Mouse (Mus musculus): Measurements from ENCODE around the gene BC049762.

Gene BC049762

DNA sequence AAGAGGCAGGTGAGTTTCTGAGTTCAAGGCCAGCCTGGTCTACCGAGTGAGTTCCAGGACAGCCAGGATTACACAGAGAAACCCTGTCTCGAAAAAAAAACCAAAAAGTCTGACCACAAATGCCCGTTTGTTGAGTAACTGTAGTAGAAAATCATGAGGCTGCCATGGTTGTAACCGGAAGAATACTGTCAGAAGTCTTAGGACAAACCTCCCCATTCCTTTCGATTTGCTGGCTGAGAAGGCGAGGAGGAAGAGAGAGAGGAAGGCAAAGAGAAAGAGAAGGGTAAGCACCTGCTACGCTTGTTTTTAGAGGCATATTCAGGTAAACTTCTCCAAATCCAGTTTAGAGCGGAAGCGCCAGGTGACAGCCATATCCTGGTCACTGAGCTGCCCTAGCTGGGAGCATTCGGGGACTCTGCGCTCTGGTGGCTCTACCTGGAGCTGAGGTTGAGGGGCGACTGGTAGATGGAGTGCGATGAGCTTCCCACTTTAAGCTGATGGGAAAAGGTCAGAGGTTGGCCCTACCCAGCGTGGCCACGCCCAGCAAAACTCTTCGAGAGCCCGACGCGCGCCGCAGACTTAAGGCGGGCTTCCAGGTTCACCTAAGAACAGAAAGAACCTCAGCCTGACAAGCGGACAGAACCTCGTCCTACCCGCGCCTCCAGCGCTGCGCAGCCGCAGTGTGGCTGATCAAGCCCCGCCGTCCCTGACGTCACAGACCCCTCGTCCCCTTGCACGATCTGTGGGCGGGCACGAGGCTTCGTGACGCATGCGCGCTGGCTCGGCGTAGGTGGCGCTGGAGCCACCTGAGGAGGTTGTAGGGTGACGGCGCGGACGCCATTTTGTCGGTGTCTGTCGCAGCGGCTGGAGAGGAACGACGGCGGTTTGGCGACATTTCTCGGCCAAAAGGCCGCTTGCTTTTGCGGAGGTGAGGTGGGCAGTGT, at the start of gene BC049762:
Gene BC049762 (minus strand): TSS at position 705 of the 944 bp plus-strand sequence.
- peak; percentile 99 for DNase-seq (ENCODE audit: low spot score in 2 of 2)

DNA sequence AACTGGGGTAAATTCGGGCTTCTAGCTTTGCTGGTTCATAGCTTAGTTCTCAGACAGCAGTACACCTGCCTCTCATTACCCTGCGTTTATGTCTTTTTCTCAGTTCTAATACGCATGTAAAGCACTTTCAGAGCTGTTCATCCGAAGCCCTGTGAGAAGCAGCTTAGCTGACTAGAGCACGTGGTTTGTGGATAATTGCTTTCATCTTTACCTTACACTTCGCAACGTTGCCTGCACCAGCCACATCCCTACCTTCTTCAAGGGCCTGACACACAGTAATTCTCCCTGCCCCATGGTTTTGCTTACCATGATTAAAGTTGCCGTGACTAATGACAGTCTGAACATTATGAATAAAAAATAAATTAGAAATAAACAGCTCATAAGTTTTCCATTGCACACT, 49.0 kb upstream of the BC049762 start:
- no peak for DNase-seq (ENCODE audit: low spot score in 2 of 2)

DNA sequence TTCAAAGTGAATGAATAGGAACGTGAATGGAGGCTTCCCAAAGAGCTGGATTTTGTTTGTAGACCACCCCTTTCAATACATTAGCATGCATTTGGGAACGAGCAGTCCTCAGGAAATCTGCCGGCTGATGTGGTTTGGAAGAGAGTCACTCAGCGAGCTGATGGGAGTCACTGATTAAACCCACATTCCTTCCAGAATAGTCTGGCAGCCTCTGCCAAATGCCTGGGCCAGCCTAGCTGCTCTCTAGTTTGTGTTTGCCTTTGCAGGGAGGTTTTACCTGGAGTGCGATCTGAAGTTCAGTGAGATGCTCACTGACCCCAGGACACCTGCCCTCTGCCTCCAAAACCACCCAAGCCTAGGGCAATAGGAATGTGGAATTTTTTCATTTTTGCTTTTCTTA, 45.5 kb upstream of the BC049762 start:
- DNase-seq (ENCODE audit: low spot score in 2 of 2), result no peak

DNA sequence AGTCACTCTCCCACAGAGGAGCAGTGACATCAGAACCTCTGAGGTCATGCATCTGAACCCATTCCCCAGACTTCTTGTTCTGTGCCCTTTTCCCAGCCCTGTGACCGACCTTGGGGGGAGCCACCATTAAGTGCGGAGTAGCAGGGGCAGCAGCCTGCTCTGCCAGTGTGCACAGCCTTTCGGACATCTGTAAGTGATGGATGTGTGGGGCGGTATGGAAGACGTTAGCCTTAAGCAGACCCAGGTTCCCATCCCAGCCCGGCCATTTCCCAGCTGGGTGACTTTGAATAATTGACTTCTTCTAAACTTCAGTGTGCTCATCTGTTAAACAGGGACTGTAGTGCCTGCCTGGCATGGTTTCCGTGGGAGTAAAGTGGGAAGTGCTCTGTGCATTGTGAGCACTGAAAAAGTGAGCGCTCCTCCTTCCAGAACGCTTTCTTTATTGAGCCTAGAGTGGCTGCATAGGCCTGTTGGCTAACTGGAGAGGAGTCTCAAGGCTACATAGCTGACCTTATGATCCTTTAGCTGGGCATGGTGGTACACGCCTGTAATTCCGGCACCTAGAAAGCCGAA, 41.2 kb upstream of the BC049762 start:
- peak; percentile 26 to 41 for DNase-seq (ENCODE audit: low spot score in 2 of 2)

DNA sequence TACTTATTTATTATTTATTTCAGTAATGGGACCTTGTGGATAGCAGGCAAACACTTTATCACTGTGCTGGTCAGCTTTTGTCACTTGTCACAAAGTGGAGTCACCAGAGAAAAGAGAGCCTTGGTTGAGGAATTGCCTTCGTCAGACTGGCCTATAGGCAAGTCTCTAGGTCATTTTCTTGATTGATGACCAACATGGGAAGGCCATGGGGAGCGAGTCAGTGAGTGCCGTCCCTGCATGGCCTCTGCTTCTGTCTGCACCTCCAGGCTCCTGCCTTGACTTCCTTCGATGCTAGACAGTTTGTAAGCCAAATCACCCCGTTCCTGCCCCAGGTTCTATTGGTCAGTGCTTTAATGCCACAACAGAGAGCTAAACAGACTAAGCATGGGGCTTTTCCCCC, 39.5 kb upstream of the BC049762 start:
- DNase-seq (ENCODE audit: low spot score in 2 of 2), result no peak

DNA sequence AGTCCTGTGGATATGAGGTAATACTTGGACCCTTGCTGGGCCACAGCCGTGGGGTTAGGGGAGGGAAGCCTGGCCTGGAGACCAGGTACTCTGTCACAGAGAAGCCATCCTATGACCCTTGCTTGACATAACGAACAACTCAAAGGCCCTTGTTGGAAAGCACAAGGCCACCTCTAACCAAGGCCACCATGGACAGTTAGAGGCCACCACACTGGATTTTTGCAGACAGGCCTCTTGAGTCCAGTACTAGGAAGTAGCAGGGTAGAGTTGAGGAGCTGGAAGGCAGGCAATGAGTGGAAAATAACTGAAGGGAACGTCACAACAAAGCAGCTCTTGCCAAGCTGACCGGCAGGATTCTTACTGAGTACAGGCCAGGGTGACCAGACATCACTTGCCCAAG, 35.8 kb upstream of the BC049762 start:
- no peak for DNase-seq (ENCODE audit: low spot score in 2 of 2)

DNA sequence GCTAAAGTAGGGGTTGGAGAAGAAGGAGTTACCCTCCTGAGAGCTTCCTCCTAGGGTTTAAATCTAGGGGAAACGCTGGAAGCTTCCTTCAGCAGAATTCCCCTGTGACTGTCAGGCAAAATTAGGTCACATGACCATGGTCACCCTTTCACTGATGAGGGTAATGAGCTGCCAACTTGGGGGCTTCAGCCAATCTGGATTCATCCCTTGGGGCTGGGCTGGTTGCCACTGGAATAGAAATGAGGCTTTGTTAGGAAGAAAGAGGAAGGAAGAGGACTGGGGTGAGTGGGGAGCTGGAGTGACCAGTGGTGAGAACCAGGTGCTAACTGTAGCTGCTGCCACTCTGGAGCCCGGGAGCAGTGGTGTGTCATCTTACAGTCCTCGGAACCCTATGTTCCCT, 32.9 kb upstream of the BC049762 start:
- DNase-seq (ENCODE audit: low spot score in 2 of 2), result no peak

DNA sequence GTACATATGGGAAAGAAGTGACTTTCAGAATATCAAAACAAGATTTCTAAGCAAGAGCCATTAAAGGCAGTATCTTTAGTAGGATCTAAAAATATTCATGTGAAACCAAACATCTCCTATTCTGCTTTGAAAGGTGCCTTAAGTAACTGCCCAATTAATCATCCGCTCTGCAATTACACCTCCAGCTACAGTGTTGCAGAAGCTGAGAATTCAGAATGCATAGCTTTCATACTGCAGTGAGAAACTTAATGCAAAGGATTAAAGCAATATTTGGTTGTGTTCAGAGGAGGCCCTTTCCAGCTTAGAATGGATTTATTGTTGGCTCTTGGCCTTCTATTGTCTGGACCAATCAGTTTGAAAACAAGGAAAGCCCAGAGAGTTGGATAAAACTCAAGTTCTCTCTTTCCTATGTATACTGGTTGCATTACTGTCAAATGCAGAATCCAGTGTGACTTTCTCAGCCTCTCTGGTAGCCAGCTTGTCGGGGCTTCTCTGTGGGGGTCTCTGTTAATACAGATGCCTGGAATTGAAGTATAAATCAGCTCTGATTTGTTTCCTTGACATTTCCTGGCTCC, 31.2 kb upstream of the BC049762 start:
- DNase-seq (ENCODE audit: low spot score in 2 of 2), result no peak

DNA sequence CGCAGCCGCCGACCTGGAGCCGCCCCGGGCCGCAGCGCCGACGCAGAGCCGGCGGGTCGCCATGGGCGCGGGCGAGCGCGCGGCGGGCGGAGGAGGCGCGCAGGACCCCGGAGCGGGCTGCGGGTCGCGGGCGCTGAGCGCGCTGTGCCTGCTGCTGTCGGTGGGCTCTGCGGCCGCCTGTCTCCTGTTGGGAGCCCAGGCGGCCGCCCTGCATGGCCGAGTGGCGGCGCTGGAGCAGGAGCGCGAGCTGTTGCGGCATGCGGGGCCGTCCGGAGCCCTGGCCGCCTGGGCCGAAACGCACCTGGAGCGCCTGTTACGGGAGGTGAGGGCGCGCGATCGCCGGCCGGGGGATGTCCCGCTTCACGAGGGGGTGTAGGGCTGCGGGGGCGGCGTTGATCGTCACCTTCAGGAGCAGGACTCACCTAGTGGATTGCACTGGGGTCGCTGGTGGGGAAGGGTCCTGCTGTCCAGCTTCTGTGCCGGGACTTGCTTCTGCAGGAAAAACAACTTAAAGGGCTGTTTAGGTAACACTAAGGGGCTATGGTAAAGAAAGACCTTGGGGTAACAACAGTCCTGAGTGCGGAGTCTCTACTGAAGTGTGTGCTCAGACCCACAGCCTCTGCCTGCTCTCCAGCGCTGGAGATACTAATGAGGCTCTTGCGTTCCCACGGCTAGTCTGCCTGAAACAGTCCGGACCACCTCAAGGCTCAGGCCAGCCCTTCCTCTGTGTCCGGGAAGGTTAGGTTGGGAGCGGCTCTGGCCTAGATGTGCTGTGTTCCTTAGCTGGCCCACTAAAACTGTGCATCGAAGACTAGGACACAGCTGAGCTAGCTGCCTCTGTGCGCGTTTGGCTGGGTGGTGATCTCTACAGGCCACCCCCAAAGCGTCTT, 27.5 kb upstream of the BC049762 start:
- DNase-seq (ENCODE audit: low spot score in 2 of 2), result no peak

DNA sequence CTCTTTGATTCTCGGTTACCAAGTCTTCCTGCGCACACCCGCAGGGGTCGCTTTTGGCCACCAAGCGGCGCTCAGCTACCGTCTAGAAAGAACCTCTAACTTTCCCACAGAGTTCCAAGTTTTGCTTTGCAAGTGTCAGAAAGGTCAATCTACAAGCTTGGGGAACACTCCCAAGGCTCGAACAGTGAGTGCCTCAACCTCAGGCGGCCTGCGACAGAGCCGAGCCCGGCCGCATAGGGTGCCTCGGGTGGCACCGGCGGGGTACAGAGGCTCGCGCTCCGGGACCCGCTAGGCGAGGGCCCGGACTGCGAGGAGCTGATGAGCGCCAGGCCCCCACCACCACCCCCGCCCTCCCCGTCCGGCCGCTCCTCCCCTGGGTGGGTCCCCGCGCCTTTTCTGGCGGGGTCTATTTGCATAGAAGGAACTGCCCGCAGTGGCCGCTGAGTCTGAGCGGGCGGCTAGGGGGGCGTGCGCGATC, 26.8 kb upstream of the BC049762 start, which contains the start of gene Col23a1:
Gene Col23a1 (plus strand): TSS at position 357 of the 478 bp plus-strand sequence.
- DNase-seq (ENCODE audit: low spot score in 2 of 2), result peak; percentile 60 to 70

DNA sequence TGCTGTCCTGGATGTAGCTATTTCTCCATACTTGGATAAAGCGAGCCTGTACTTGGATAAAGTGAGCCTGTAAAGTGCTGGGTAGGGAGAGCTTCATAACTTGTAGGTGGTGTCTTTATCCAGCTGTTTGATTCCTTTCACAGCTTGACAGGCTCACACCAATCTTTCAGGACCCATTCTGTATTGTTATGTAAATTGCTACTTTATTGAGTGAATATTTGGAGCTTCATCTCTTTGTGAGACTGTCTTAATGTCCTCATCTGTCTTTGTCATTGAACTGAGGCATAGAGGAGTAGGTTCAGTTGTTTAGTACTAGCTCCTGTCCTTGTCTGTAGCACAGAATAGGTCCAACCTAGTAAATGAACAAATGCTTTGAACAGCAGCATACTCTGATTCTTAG, 11.6 kb upstream of the BC049762 start:
- no peak for DNase-seq (ENCODE audit: low spot score in 2 of 2)

DNA sequence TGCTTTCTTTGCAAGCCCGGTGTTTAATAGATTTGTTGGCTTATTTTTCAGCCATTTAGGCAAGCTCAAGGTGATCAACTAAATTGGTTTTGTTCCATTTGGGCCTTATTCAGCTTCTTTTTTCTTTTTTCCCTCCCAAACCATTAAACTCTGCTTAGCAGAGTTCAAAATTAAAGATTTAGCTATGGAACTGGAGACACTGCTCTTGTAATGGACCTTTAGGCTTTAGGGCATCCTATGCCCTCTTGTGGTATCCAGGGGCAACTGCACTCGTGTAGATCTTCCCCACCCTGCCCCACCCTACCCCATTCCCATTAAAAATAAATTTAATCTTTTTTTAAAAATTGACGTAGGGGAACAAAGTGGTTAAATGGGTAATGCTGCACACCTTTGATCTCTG, 2.5 kb upstream of the BC049762 start:
- no peak for DNase-seq (ENCODE audit: low spot score in 2 of 2)

DNA sequence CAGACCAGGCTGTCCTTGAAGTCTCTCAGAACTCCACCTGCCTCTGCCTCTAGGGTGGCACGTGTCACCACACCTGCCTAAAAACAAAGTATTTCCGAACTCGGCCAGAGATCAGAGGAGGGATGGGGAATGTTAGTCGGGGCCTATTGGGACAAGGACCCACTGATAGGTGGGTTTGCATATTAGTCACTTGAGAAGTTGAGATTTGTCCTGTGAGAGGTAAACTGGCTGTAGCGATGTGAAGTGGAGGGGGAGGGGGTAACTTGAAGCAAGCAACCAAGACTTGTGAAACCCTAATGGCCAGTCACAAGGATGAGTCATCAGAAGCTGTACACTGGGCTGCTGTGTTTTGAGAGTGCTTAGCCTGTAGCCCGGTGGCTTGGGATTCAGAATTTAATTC, 1.5 kb upstream of the BC049762 start:
- no peak for DNase-seq (ENCODE audit: low spot score in 2 of 2)

DNA sequence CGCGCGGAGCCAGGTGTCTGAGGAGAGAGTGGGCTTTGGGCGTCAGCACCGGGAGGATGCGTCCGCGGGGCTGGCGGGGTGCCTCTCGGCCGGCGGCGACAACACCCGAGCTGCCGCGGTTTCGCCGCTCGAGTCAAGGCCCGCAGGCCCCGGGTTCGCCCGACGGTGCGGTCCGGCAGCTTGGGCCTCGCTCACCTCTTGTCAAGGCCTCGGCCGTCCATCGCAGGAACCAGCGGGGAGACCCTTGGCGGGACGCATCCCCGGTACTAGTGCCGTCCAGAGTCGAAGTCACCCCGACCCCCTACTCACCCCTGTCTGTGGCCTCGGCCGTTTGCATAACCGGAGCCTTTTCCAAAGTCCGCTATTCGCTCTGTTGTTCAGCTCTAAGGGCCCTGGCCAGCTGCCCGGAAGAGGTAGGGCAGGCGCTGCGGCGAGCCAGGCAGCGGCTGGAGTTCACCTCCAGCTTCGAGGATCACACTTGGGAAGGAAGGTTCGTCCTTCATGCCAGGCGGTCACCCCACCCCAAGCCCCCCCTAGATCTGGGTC, 513 bp upstream of the BC049762 start:
- peak in 1 of 2 experiments; percentile 53 for DNase-seq (ENCODE audit: low spot score in 2 of 2)

DNA sequence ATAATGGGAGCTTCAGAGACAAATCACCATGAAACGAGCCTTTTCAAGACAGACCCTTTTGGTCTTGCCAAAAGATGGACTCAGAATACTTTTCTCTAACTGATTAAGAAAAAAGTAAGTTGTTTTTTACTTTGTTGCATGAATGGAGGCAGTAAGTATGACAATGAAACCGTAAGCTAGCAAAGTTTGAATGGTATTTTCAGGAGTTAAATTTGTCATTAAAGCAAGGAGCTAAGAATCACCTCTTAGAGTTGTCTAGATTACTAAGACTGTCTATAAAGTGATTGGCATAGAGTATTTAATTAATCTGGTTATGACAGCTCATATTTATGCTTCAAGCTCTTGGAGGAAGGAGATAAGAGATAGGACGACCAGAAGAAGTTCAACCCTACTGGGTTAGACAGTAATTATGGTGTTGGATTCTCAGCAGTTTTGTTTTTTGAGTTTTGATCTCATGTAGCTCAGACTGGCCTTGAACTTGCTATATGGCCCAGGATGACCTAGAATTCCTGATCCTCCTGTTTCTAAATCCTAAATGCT, 1.1 kb downstream of the BC049762 start, which contains the start of gene Clk4:
Gene Clk4 (plus strand): TSS at position 51 of the 540 bp plus-strand sequence.
- DNase-seq (ENCODE audit: low spot score in 2 of 2), result no peak

DNA sequence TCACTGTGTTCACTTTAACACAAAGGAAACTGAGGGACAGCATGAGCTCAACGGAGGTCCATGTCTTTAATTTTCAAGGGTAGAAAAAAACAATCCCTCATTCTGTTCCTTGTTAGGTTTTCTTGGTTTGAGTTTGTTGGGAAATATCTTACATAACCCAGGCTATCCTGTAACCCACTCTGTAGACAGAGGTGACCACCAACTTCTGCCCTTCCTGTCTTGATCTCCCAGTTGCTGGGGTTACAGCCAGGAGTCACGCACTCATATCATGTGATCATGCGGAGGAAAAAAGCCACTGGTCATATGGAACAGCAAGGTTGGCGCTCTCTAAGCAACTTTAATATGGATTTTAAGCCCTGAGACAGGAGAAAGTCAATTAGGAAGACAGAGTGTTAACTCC, 5.8 kb downstream of the BC049762 start:
- no peak for DNase-seq (ENCODE audit: low spot score in 2 of 2)

DNA sequence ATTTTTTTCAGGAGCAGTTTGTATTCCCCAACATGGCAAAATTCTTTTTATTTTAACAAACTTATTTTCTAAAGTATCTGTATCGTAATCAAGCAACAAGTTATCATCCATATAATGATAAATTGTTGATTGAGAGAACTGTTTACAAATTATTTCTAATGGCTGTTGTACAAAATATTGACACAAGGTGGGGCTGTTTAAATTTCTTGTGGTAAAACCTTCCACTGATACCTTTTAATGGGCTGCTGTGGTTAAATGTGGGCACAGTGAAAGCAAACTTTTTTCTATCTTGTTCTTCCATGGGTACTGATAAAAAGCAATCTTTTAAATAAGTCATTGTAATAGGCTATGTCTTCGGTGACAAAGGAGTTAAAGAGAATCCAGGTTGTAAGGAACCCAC, 19.9 kb downstream of the BC049762 start:
- no peak for DNase-seq (ENCODE audit: low spot score in 2 of 2)

DNA sequence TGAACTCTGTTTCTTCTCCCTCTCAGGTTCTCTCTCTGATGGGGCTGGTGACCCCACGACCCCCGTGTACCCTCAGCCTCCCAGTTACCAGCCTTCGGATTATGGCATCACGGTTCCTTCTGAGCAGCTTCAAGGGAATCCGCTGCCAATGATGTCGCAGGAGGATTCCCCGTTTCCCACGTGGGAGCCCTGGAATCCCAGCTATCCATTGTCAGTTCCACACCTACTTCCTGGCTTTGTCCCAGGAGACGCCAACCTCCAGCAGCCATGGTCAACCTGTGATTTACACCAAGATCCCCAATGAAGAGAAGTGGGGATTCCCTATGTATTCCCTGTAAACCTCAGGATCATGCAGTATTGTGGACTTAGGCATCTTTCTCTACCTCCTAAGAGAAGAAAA, 28.2 kb downstream of the BC049762 start:
- DNase-seq (ENCODE audit: low spot score in 2 of 2), result no peak

DNA sequence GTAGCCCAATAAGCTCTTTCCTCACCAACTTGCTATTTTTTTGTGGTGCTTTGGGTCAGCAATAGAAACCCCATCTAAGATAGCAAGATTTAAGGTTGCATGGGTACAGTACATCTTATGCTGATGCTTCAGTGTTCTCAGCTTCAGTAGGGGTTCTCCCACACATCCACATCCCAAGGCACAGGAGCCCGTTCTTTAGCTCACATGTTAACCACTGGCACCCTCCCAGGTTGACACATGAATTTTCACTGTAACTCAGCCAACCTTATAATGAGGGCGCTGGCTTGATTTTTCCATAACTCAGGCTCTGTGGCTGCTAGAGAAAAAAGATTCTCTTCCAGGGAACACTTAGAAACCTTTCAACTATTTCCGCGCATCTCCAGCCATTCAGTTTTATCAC, 35.7 kb downstream of the BC049762 start:
- DNase-seq (ENCODE audit: low spot score in 2 of 2), result peak; percentile 71 to 84

DNA sequence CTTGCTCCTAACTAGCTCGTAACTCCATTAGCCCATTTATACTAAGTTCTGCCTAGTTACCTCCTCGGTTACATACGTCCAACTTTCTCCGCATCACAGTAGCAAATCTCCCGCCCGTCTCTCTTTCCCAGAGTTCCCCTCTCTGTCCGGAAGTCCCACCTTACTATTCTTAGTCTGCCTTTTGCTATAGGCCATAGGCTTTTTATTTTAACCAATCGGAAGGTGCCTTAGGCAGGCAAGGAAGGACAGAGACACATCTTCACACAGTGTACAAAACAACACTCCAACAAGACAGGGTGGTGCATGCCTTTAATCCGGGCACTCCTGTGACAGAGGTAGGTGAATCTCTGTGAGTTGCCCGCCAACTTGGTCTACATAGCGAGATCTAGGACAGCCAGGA, 42.5 kb downstream of the BC049762 start, which contains the start of gene Gm12569:
Gene Gm12569 (plus strand): TSS at position 166 of the 400 bp plus-strand sequence.
- DNase-seq (ENCODE audit: low spot score in 2 of 2), result no peak

Data from frontal cortex, postnatal 36 days (tissue).